Mouse (Mus musculus) C3H10T1/2 (cell line): ENCODE measurements around the gene Olfr137. TPM values are rescaled to one million over a fixed set of nuclear protein-coding genes. Genes with fewer than 3 reads are reported as not detected.

ENCODE experiments used
- polyA plus RNA-seq, 2 experiments: library from polyadenylated mRNA; unstranded; fragments of >200 nt; fragmentation: generic; extraction: Trizol; gene quantifications; one replicate each; pipeline ENCODE4 v1.2.1; 2012; ENCODE audit warnings: missing spikeins in 2 of 2

The Olfr137 gene
- polyA plus RNA-seq: not detected

DNA sequence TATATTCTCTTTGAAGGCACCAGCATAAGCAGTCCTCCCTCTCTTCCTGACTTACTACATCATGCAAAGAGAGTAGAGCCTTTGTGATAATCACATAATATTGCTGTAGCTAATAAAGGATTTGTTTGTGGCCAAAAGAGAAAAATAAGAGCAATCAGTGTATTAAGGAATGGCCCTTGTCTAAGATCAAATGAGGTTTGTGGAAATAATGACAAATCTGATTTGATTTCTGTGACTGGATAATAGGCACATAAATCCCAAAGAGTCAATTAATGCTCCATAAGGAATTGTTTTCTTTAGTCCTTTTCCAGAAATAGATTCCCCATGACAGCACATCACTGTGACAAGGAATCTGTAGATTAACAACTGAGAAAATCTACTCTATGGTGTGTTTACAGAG is at the start of gene Olfr137:
Gene Olfr137 (minus strand): TSS at position 101 of the 400 bp plus-strand sequence.

DNA sequence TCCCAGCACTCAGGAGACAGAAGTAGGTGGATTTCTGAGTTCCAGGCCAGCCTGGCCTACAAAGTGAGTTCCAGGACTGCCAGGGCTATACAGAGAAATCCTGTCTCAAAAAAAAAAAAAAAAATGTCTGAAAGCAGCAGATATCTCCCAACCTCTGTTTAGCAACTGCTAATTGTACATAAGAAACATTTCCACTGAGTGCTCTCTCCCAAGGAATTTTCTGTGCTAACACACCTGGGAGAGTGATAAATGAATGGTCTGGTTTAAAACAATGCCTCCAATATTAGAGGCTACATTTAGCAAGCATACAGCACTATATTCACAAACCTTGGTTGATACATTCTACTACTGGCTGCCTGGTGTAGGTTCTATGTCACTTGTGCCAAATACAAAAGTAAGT is 22.2 kb upstream of the Olfr137 start, which contains the start of gene Olfr136:
Gene Olfr136 (plus strand): TSS at position 301 of the 400 bp plus-strand sequence.

DNA sequence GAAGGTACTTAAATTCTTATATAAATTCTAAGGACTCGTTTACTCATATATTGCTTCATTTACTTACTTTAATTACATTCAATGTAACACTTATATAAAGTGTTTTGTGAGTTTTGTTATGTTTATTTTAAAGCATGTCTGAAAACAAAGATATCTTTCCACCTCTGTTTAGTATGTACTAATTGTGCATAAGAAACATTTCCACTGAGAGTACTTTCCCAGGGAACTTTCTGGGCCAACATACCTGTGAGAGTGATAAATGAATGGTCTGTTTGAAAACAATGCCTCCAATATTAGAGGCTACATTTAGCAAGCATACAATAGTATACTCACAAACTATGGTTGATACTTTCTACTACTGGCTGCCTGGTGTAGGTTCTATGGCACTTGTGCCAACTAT is 46.6 kb downstream of the Olfr137 start, which contains the start of gene Olfr138:
Gene Olfr138 (plus strand): TSS at position 301 of the 400 bp plus-strand sequence.

Other genes starting within 250 kb of the Olfr137 start
- gene Olfr129, start 247.5 kb downstream of the Olfr137 start, polyA plus RNA-seq: not detected
- gene Olfr130, start 243.6 kb downstream of the Olfr137 start, polyA plus RNA-seq: not detected
- not detected for gene Olfr131, start 218.9 kb downstream of the Olfr137 start, polyA plus RNA-seq
- gene Olfr132, start 173.0 kb downstream of the Olfr137 start, polyA plus RNA-seq: not detected
- not detected for gene Olfr133, start 162.3 kb downstream of the Olfr137 start, polyA plus RNA-seq
- gene Olfr134, start 136.2 kb downstream of the Olfr137 start, polyA plus RNA-seq: not detected
- gene Olfr135, start 103.2 kb downstream of the Olfr137 start, polyA plus RNA-seq: not detected
- not detected for gene Olfr138, start 46.5 kb downstream of the Olfr137 start, polyA plus RNA-seq
- not detected for gene Olfr136, start 22.3 kb upstream of the Olfr137 start, polyA plus RNA-seq
- gene Esp36, start 112.6 kb upstream of the Olfr137 start, polyA plus RNA-seq: not detected
- not detected for gene Esp34, start 246.6 kb upstream of the Olfr137 start, polyA plus RNA-seq